Mouse (Mus musculus) gastrocnemius, postnatal 10 days (tissue): ENCODE measurements around the gene Tmem253. TPM values are rescaled to one million over a fixed set of nuclear protein-coding genes. Genes with fewer than 3 reads are reported as not detected.

Experiments
- DNase-seq: peaks from one replicate; pipeline ENCODE4 v3.0.0; 2021; ENCODE audit warnings: mixed read lengths
- total RNA-seq, 2 experiments: library from RNA; stranded (reverse); gene quantifications; 2 replicates each; pipeline ENCODE4 v1.2.3; 2021

The Tmem253 gene
- total RNA-seq, 2 experiments from 2014 or later = 0.85 to 1.0 TPM

- DNase-seq = peak; percentile 94
Observed at GRCm38 (mm10) chr14:52008321-52009203, 6.9 kb upstream of the Tmem253 start.

GRCm38 (mm10) chr14:52009361-52009760, 6.1 kb upstream of the Tmem253 start:
- no peak for DNase-seq

DNA sequence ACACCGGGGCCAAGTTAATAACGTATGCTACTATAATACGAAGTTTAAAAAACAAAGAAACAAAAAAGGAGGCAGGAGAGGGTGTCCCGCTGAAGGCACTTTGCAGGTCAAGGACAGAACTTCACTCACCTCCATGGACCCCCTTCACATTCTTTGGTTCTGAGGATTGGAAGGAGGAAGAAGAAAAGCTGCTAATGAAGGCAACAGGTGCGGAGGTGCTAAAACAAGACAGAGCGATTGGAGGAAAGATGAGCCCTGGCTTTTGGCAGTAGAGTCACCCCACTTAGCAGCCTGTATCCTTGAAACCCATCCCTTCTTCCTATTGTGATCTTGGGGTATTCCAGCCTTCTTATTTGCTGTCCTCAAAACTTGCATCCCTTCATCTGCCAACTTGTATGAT, 5.6 kb upstream of the Tmem253 start:
- DNase-seq = no peak

DNA sequence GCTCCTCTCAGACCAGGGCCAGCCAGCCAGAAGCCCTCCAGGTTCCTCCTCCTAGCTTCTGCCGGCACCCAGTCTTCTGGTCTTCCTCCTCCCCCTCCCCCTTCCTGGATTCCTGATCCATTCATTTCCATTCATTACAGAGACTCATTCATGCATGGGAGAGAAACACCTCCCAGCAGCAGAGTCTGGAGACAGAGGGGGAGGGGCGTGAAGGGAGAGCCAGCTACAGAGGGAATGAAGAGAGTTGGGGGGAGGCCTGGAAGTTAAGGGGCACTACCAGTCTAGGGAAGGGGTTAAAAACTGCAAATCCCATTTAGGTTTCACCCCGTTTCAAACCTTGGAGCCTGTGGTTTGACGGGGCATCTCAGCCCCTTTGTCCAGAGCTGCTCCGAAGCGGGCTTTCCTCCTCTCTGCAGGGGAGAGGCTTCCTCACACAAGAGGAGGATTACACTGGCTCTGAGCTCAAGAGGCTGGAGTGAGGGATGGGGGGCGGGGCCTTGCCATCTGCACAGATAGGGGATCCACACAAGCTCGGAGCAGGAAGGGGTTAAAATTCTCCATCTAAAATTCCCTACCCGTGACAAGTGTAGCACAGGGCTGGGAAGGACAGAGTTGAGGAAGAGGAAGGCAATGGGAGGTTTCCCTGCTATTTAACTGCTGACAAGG, 4.9 kb upstream of the Tmem253 start:
- no peak for DNase-seq

DNA sequence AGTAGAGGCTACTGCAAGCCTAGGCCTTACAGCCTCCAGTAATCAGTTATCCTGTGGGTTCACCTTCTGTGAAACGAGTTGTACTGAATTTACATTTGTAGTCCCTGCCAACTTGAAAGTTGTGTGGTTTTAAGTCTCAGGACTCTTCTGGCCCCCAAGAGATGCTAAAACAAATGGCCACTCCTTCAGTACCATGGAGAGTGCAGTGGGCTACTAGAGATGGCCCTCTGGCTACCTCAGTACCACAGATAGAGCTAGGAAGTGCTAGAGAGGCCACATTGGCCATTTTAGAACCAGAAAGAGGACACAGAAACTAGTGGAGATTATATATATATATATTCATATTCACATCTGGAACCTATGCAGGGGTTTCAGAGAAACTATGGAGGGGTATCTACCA, 3.8 kb upstream of the Tmem253 start:
- DNase-seq = no peak

GRCm38 (mm10) chr14:52012085-52012484, 3.4 kb upstream of the Tmem253 start:
- no peak for DNase-seq

DNA sequence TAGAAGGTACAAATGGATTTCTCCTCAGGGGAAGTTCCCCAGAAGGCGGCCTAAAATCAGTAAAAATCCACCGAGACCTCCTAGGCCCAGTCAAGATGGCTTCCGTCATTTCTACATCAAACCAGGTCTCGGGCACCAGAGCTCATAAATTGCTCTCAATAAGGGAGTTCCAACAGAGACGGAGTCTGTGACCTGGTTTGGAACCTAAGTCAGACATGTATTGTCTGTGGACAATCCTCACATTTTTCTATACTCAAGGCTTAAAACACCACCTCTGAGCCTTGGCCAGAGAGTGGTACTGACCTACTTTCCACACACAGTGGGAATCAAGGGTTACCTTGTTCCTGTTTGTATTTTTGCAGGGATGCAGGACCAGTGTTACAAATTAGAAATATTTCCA, 2.9 kb upstream of the Tmem253 start:
- DNase-seq = no peak

- no peak for DNase-seq
Observed at GRCm38 (mm10) chr14:52013021-52013610, 2.3 kb upstream of the Tmem253 start.

GRCm38 (mm10) chr14:52013771-52014219, 1.7 kb upstream of the Tmem253 start:
- DNase-seq = no peak

DNA sequence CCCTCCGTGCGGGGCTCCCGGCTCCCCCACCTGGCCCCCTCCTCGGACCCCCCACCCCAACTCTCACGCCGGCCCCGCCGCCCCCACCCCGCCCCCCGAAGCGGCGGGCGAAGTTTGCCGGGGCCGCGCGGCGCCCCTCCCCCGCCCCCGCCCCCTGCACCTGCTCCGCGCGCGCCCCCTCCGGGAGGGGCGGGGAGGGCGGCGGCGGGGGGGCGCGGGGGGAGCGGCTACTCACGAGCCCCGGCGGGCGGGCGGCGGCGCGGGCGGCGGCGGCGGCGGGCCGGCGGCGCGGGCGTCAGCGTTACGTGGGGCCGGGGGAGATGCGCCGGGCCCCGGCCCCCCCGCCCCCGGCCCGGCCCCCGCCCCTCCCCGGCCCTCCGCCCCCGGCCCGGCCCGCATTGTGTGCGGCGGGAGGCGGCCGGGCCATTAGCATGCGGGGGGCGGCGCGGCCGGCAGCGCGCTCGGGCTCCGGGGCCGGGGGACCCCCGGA, 1.1 kb upstream of the Tmem253 start:
- no peak for DNase-seq

- peak; percentile 50 for DNase-seq
Observed at GRCm38 (mm10) chr14:52014761-52015311, 622 bp upstream of the Tmem253 start.

DNA sequence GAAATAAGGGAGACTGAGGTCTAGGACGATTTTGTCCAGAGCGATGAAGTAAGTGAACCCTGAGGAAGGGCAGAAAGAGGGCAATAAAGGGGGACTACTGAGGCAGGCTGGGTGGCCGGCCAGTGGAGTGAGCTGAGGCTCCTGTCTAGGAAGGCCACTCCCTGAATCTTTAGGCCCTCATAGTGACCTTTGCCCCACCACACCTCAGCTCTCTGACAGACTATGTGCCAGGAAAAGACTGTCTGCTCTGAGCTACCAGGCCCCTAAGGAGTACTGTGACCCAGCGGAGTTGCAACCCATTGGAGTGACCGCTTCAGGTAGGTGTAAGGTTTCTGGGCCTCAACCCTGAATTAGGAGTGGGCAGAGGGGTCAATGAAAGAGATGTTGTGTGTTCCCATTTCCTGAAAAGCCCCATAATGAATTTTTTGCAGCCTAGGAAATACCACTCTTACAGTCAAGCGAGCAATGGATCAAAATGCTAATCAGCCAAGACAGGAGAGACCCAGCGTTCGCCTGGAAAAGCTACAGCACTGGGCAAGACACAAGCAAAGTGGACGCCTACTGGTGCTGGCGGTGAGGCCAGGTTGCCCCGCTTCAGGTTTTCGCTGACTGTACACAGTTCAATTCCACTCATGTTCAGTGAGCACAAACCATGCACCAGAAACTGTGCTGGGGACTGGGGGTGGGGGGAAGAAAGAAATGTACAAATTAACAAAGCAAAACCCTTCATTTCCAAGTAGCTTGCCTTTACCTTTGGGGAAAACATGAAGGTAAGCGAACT, 1.4 kb downstream of the Tmem253 start:
- DNase-seq = no peak

DNA sequence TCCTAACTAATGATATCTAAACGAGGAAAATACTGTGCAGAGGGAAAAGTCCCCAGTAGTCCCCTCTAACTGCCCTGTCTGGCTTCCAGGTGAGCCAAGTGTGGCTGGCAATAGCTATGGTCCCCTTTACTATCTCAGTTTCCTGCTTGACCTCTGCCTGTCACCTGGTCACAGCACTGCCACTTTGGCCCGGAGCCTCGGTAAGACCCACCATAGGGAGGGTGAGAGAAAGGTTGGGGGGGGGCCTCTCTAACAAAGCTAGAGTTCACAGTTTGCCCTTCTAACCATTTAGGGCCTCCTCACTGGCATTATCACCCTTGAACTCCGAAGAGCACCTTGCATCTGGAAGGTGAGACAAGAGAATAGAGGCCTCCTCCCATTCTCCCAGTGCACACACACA, 2.2 kb downstream of the Tmem253 start:
- no peak for DNase-seq

GRCm38 (mm10) chr14:52018248-52019050, 3.0 kb downstream of the Tmem253 start:
- no peak for DNase-seq

DNA sequence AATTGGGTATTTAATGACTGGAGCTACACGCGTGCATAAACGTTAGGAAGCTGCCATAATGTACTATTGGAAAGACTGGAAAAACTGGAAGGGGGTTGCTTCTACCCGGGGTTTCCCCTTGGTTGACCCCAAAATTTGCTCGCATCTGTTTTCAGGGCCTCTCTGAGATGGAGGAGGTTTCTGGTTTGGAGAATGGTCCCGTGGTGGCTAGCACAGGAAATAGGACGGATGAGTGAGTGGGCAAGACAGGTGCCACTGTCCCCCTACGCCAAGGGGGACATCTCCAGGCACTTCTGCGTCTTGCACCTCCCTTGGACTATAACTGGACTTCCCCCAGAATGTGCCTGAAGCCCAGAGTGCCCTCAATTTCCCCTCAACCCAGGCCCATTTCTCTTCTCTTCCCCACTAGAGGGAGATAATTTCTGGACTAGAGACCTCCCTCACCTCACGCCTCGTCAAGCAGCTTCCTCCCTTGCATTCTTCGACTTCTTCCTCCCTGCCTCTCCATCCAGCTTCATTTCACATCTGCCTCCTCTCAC, 3.7 kb downstream of the Tmem253 start:
- no peak for DNase-seq

DNA sequence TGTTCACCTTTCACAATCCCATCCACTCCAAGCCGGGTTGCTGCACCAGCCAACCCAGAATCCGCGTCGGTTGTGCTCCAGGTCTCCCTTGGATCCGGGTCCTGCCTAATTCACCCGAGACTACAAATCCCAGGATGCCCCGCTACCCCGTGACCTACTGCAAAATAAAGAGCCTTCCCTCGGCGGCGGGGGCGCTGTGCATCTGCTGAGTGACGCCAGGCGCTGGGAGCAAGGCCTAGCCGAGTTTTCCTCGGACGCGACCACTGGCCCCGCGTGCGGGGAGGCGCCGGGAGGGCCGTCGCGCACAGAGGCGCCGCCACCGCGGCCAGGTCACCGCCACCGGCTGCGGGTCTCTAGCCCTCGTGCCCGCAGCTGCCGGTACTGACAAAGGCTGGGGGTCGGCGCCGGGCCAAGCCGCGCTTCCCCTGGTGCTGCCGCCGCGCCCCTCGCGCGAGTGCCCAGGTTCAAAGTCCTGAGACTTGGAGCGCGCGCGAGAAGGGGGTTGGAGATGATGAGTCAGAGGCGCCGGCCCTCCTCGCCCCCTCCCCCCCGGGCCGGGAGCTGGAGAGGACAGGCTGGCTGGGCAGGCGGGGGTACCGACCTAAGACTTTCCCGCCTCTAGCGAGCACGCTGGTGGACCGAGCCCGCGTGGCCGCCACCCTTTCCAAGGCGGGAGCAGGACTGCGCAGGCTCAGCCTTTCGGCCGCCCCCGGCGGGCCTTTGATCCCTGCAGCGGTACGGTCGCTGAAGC, 4.3 kb downstream of the Tmem253 start:
- DNase-seq = peak; percentile 95

- DNase-seq = peak; percentile 52
Observed at GRCm38 (mm10) chr14:52020486-52021137, 5.2 kb downstream of the Tmem253 start, which contains the start of gene Zfp219. Gene Zfp219 (minus strand): TSS chr14:52020733.

DNA sequence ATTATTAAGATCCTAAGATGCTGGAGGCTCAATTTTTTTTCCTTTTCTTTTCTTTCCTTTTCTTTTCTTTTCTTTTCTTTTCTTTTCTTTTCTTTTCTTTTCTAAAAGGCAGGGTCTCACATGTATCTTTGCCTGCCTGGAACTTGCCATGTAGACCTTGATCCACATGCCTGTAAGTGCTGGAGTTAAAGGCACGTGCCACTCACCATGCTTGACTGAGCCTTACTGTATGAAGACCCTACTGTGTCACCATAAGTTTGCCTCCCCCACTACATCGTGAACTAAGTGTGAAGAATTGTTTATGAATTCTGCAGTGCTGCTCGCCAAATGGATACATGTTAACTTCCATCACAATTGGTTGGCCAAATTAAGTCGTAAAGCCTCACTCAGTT, 5.7 kb downstream of the Tmem253 start:
- DNase-seq = no peak

GRCm38 (mm10) chr14:52021568-52022212, 6.2 kb downstream of the Tmem253 start:
- no peak for DNase-seq
